Mouse (Mus musculus) bone marrow macrophage, adult 2 months (primary cell): Measurements from ENCODE around the gene B230104I21Rik.

Experiments
- CTCF ChIP-seq: IDR thresholded peaks from 2 replicates; pipeline ENCODE4 v1.5.1; 2012; ENCODE audit warnings: low read depth, mild to moderate bottlenecking, low read length, moderate library complexity
- POLR2A ChIP-seq: IDR thresholded peaks from 2 replicates; pipeline ENCODE4 v1.6.1; 2012; ENCODE audit warnings: mild to moderate bottlenecking, low read depth, low read length, borderline replicate concordance

GRCm38 (mm10) chr4:154358370-154358769, 22.4 kb downstream of the B230104I21Rik start:
- no peak for TF ChIP-seq CTCF
- no peak for TF ChIP-seq POLR2A
